Mouse (Mus musculus) ES-Bruce4 (cell line): ENCODE measurements at regions not wholly inside any gene's neighbourhood (a gene's known extent, or its start where the extent isn't known, plus 50 kb on each side); places are given as distances from the start of the nearest gene placed in this dataset.

ENCODE experiments used
- CTCF ChIP-seq: IDR thresholded peaks from one replicate; pipeline ENCODE4 v1.8.1; 2011; ENCODE audit warnings: low read depth, low read length
- EP300 ChIP-seq: IDR thresholded peaks from 2 replicates; pipeline ENCODE4 v1.6.1; 2011; ENCODE audit warnings: low read depth, low read length; ENCODE audit not compliant: insufficient read depth

- TF ChIP-seq EP300: no peak
- TF ChIP-seq CTCF: no peak
Observed at GRCm38 (mm10) chr13:38753722-38754121, 94.9 kb upstream of the Eef1e1 start.
